Mouse (Mus musculus): ENCODE results near the gene Igsf10. TPM values are rescaled to one million over a fixed set of nuclear protein-coding genes. Genes with fewer than 3 reads are reported as not detected.

Igsf10 gene
- polyA plus RNA-seq, 2 experiments = 0.26 to 0.28 TPM

DNA sequence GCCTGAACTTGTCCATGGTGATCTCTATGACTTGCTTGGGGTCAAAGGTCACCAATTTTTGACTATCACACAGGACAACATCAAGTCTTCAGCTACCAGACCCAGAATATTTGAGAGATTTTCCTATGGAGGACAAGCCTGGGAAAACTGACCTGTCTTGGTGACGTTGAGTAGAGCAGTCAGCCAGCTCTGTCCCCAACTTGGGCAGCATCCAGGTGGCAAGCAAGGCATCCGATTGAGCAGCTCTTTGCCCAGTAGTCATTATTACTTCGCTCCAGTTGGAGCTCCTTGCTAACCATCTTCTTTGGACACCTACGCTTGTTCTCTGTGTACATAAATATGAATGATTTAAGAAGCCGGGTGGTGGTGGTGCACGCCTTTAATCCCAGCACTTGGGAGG is 73.4 kb downstream of the Igsf10 start:
- no peak for DNase-seq (ENCODE audit: low read depth in 3 of 3, low spot score in 3 of 3)
- Histone ChIP-seq H3K9ac (replicated peaks) (no peak overlapping the region), H3K4me2 (ENCODE audit: low read depth) (no peak overlapping the region), H3K27ac (no peak overlapping the region), H3K27me3 (ENCODE audit: control insufficient read depth, insufficient read depth, low read length) (no peaks in the 10 kb centered on the region), H3K9me3 (ENCODE audit: control insufficient read depth, low read length) (no peaks in the 10 kb centered on the region), H3K4me3 (ENCODE audit: insufficient read depth in 1 of 2, low read depth in 2 of 2, low read length in 2 of 2) (no peak overlapping the region), H3K4me1 (replicated peaks; ENCODE audit: control insufficient read depth in 2 of 2, insufficient read depth in 2 of 2, low read length in 1 of 2) (no peaks in the 10 kb centered on the region), H3K36me3 (replicated peaks; ENCODE audit: control insufficient read depth, insufficient read depth, low read depth) (no peaks in the 10 kb centered on the region)
- no peak for ATAC-seq (ENCODE audit: insufficient read depth)
- 68% methylated on average over 6 of the region's 6 CpGs for WGBS (ENCODE audit: insufficient replicate concordance)
- TF ChIP-seq EP300 (IDR thresholded peaks at IDR 0.05; ENCODE audit: low read depth) = no peak
- TF ChIP-seq CTCF (IDR thresholded peaks at IDR 0.05; ENCODE audit: low read depth) = no peak

Other genes starting within 250 kb of the Igsf10 start
- gene Gpr171, start 242.6 kb downstream of the Igsf10 start, polyA plus RNA-seq (2012; rRNA removed) = 0.25 and 0.32 TPM in 2 replicates
- 0.67 and 1.0 TPM in 2 replicates for gene Gpr171, start 242.6 kb downstream of the Igsf10 start, polyA plus RNA-seq (2014; fragmentation: Nextera tagmentation; extraction: Ambion mirVana)
- gene P2ry14, start 190.8 kb downstream of the Igsf10 start, polyA plus RNA-seq (2012; rRNA removed) = 2.5 TPM in 2 replicates
- 3.6 and 4.1 TPM in 2 replicates for gene P2ry14, start 190.8 kb downstream of the Igsf10 start, polyA plus RNA-seq (2014; fragmentation: Nextera tagmentation; extraction: Ambion mirVana)
- not detected in 2 replicates for gene Gpr87, start 149.3 kb downstream of the Igsf10 start, polyA plus RNA-seq (2012; rRNA removed)
- not detected in 2 replicates for gene Gpr87, start 149.3 kb downstream of the Igsf10 start, polyA plus RNA-seq (2014; fragmentation: Nextera tagmentation; extraction: Ambion mirVana)
- gene P2ry13, start 133.5 kb downstream of the Igsf10 start, polyA plus RNA-seq (2012; rRNA removed) = 2.0 TPM in 2 replicates
- gene P2ry13, start 133.5 kb downstream of the Igsf10 start, polyA plus RNA-seq (2014; fragmentation: Nextera tagmentation; extraction: Ambion mirVana) = 2.8 and 3.0 TPM in 2 replicates
- gene P2ry12, start 81.5 kb downstream of the Igsf10 start, polyA plus RNA-seq (2012; rRNA removed) = 1.1 and 1.2 TPM in 2 replicates
- 1.9 and 2.5 TPM in 2 replicates for gene P2ry12, start 81.5 kb downstream of the Igsf10 start, polyA plus RNA-seq (2014; fragmentation: Nextera tagmentation; extraction: Ambion mirVana)